Mouse (Mus musculus): ENCODE data around the gene Lrrc8c.

DNA sequence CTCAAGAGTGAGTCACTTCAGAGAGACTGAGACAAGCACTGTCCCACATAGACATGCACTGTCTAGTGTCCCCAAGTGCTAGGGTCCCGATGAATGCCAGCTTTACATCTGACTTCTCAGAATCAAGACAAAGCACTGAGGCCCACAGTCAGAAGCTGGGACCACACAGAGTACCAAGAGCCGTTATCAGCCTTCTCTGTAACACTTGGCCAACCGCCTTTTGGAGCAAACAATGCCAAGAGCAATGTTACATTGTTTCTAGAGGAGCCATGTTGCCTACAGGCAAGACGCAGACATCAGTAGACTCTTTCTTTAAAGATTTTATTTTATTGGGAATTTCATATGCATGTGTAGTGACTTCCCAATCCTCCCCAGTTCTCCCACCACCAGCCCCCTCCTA lies 73.2 kb downstream of the Lrrc8c start:
- no peak for TF ChIP-seq CTCF (conservative IDR thresholded peaks at IDR 0.05; ENCODE audit: low read length)
- TF ChIP-seq NANOG (IDR thresholded peaks at IDR 0.05; ENCODE audit: borderline replicate concordance, low read length): no peak

Measured in E14TG2a.4 (cell line).